Mouse (Mus musculus): ENCODE results near the gene Gins3. TPM values are rescaled to one million over a fixed set of nuclear protein-coding genes. Genes with fewer than 3 reads are reported as not detected.

Gene Gins3
- 3.2 to 7.0 TPM (median 4.4 TPM) in 4 replicates for total RNA-seq (2023; ENCODE audit: inconsistent age)

DNA sequence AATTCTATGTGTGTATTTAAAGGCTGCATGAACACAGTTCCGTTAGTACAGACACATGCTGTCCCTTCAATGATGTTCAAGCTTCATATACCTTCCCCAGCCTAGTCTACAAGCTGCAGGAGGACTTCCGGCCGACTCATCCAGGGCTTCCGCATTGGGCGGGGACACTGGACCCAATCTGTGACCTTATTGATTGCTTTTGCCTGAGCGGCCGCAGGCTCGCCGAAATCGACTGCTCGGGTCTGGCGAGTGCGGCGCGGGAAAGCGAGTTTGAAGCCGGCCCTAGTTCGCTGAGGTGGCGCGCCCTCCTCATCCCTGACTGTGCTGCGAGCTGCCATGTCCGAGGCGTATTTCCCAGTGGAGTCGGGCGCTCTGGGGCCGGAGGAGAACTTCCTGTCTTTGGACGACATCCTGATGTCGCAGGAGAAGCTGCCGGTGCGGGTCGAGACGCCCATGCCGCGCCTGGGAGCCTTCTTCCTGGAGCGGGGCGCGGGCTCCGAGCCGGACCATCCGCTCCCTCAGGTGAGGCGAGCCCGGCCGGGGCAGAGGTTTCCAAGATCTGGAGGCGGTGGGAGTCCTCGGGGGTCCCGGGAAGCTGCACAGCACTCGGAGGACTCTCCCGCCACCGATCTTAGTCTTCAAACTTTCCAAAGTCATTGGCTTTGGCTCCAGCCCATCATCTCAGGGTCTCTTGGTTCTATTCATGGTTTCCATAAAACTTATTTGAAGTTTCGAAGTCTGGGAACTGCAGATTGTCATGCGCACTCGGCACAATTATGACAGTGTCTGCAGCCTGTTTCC is at the start of gene Gins3:
TSS of gene Gins3 (plus strand) at position 192 of the 801 bp plus-strand sequence.

DNA sequence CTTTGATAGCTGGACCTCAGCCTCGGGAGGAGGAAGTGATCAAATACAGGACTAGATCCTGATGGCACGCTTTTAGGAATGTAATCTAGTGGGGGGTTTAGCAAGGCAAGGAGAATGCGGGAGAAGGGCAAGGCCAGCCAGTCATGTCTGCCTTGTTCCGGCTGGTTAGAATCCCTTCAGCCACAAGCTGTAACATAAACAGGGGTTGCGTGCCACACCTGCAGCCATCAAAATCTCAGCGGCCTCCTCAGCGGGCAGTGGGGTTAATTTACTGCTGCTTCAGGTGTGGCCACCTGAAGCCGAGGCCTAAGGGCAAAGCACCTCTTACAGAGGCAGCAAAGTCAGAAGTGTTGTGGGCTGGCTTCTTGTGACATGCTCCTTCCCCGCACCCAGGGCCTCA is 43.4 kb downstream of the Gins3 start, which contains the start of gene Ndrg4:
TSS of gene Ndrg4 (plus strand) at position 350 of the 400 bp plus-strand sequence.

Other genes starting within 250 kb of the Gins3 start
- 114 to 152 TPM (median 137 TPM) in 4 replicates for gene Cfap20, start 198.6 kb upstream of the Gins3 start, total RNA-seq (2023; ENCODE audit: inconsistent age)
- gene Csnk2a2, start 143.4 kb upstream of the Gins3 start, total RNA-seq (2023; ENCODE audit: inconsistent age), result 82.4 to 93.6 TPM (median 84.1 TPM) in 4 replicates
- gene Ccdc113, start 99.4 kb upstream of the Gins3 start, total RNA-seq (2023; ENCODE audit: inconsistent age), result not detected in 4 replicates
- not detected in 4 replicates for gene Prss54, start 57.1 kb upstream of the Gins3 start, total RNA-seq (2023; ENCODE audit: inconsistent age)
- 0.84 TPM in 1 of 4 replicates, not detected in the others for gene Ndrg4, start 43.5 kb downstream of the Gins3 start, total RNA-seq (2023; ENCODE audit: inconsistent age)
- 23.9 to 32.9 TPM (median 28.7 TPM) in 4 replicates for gene Setd6, start 82.4 kb downstream of the Gins3 start, total RNA-seq (2023; ENCODE audit: inconsistent age)
- 289 to 323 TPM (median 312 TPM) in 4 replicates for gene Cnot1, start 174.0 kb downstream of the Gins3 start, total RNA-seq (2023; ENCODE audit: inconsistent age)
- gene Sap18b, start 191.9 kb downstream of the Gins3 start, total RNA-seq (2023; ENCODE audit: inconsistent age), result 51.6 to 107 TPM (median 65.6 TPM) in 4 replicates
- gene Slc38a7, start 220.1 kb downstream of the Gins3 start, total RNA-seq (2023; ENCODE audit: inconsistent age), result 14.0 to 22.3 TPM (median 20.6 TPM) in 4 replicates

All from B cell, adult (primary cell).